Mouse (Mus musculus): Measurements from ENCODE around the gene Ptprd. TPM values are rescaled to one million over a fixed set of nuclear protein-coding genes. Genes with fewer than 3 reads are reported as not detected.

Gene Ptprd
- polyA plus RNA-seq, 1 experiment from 2014 or later, result 15.9 TPM

DNA sequence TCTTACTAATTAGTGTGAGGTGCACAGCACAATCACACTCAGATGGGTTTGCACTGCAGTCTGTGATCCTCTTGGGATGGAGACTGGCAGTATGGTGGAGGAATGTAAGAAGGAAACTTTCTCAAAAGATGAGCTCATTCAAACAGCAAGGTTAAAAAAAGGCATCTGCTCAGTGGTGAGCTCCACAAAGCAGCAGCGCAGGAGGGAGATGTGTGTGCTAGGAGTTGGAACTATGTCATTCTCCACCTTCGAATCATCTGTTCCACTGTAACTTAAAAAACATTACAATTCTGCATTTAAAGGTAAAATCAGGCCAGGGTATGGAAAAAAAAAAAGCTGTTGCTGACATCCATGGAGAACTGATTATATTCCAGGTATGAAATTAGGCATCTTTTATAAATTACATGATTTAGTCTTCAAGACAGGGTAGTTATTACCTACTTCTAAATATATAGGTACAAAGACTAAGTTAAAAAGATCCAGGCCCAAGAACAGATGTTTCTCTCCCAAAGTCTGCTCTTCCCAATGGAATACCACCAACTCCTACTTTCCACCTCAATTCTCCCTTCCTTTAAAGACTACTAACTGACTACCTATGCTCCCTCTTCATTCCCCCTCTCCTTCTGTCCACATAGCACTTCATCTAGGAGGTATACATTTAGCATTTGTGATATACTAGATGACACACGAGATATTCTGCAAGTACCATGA lies 562.0 kb downstream of the Ptprd start:
- H3K4me2 ChIP-seq, result no peak overlapping the region
- no peak overlapping the region for H3K27ac ChIP-seq
- H3K9ac ChIP-seq, result no peak overlapping the region
- 70% methylated on average over 3 of the region's 3 CpGs for WGBS
- no peaks in the 10 kb centered on the region for H3K4me1 ChIP-seq
- no peaks in the 10 kb centered on the region for H3K27me3 ChIP-seq
- H3K9me3 ChIP-seq, result no peaks in the 10 kb centered on the region
- no peak overlapping the region for H3K4me3 ChIP-seq
- ATAC-seq (ENCODE audit: borderline replicate concordance, extremely low read depth, low FRiP score, low TSS enrichment), result no peak
- no peaks in the 10 kb centered on the region for H3K36me3 ChIP-seq

DNA sequence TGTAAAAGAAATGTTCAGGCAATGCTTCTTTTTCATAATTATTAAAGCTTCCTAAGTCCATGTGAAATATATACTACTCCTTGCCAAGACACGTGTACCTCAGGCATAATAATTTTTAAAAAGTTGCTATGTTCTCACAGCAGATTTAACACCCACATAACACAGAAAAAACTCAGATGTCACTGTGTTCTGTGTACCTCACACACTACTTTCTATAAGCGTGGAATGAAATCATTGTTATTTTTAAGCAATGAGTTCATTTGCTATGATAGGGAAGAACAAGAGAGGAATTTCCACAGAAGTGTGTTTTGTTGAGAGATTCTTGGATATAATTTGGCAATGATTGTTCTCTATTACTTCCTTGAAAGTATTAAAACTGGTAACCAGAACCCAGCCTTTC lies 562.9 kb downstream of the Ptprd start:
- no peak for ATAC-seq (ENCODE audit: borderline replicate concordance, extremely low read depth, low FRiP score, low TSS enrichment)
- 80% methylated on average over 2 of the region's 2 CpGs for WGBS

DNA sequence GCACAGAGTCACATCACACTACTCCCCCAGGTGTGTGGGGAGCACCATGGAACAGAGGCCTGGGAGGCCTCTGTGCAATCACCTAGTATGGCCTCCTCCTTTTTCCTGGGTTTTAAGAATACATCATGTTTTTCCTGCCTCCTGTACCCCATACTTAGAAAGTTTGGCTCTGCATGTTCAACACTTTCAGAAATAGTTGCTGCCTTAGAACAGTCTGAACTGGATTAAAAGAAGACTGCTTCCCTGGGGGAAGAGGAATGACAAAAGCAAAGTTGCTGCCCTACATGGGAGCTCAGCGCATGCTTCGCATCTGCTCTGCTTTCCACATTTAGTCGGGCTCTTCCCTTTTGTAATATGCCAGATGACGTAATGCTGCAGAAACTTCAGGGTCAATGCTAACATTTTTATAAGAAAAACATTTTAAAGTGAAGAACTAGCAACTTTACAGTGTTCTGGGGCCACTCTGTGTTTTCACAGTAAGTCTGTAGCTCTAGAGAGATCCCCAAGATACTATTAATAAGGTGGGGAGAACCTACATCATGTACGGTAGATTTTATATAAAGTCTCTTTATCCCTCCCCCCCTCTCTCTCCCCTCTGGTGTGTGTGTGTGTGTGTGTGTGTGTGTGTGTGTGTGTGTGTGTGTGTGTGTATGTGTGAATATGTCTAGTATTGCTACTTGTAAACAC lies 564.2 kb downstream of the Ptprd start:
- Histone ChIP-seq H3K27ac (no peak overlapping the region), H3K4me1 (no peaks in the 10 kb centered on the region), H3K9ac (no peak overlapping the region), H3K4me2 (no peak overlapping the region), H3K27me3 (no peaks in the 10 kb centered on the region), H3K36me3 (no peaks in the 10 kb centered on the region), H3K4me3 (no peak overlapping the region), H3K9me3 (no peaks in the 10 kb centered on the region)
- 82% methylated on average over 5 of the region's 5 CpGs for WGBS
- no peak for ATAC-seq (ENCODE audit: borderline replicate concordance, extremely low read depth, low FRiP score, low TSS enrichment)

More for the DNA sequence above, 562.9 kb downstream of the Ptprd start:
- Histone ChIP-seq H3K9ac (no peak overlapping the region), H3K4me3 (no peak overlapping the region), H3K27me3 (no peaks in the 10 kb centered on the region), H3K27ac (no peak overlapping the region), H3K4me1 (no peaks in the 10 kb centered on the region), H3K9me3 (no peaks in the 10 kb centered on the region), H3K36me3 (no peaks in the 10 kb centered on the region), H3K4me2 (no peak overlapping the region)

DNA sequence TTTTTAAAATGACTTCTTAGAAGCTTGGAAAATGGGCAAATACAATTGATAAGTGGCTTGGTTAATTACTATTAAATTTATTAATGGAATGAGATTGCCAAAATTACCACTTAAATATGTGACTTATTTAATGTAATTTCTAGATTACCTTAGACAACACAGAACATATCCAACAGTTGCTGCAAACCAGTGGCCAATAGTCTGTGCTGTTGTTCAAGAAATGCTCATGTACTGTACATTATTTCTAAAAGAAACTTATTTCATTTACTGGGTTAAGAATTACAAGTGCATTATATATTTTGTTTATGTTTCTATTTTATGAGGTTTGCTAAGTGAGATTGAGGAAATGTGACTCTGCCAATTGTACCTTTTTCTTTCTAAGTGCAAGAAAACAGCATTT lies 567.3 kb downstream of the Ptprd start:
- Histone ChIP-seq H3K27me3 (no peaks in the 10 kb centered on the region), H3K36me3 (no peaks in the 10 kb centered on the region), H3K4me2 (no peak overlapping the region), H3K9me3 (no peaks in the 10 kb centered on the region), H3K9ac (no peak overlapping the region), H3K4me3 (no peak overlapping the region), H3K27ac (no peak overlapping the region), H3K4me1 (no peaks in the 10 kb centered on the region)
- no peak for ATAC-seq (ENCODE audit: borderline replicate concordance, extremely low read depth, low FRiP score, low TSS enrichment)

DNA sequence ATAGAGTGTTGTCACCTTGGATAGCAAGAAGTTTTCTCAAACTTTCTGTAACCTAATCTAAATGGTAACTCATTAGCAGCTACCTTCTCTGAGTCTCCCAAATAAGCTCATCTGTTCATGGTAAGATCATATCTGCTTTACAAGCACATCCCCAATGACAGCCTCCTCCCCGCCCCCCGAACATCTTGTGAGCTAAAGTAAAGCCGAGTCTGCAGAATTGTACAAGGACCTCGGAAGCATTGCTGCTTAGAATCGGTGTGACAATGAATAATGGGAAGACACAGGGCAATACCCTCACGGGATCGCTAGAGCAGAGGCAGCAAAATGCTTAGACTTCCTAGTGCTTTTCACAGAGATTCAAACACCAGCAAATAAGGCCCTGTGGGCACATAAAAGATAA lies 571.7 kb downstream of the Ptprd start:
- ATAC-seq (ENCODE audit: borderline replicate concordance, extremely low read depth, low FRiP score, low TSS enrichment), result no peak
- H3K4me2 ChIP-seq, result no peak overlapping the region

DNA sequence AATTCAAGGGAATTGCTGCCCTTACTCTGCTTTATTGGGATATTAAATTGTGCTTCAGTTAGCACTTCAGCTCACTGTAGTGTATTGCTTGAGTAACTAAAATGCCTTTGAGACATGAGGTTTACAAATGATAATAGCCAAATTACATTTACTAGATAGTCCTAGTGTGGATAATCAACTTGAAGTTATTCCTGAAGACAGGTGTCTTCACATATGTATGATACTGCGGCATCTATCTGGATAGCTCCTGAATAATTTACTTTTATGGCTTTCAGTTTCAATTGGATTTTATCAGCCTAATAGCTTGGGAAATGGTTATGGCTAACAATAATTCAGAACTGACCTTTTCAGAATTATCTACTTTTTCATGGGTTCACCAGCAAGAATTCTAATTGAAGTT lies 598.6 kb downstream of the Ptprd start:
- H3K4me2 ChIP-seq, result no peak overlapping the region
- H3K9me3 ChIP-seq, result no peaks in the 10 kb centered on the region
- no peak overlapping the region for H3K9ac ChIP-seq
- H3K36me3 ChIP-seq, result no peaks in the 10 kb centered on the region
- H3K4me3 ChIP-seq, result no peak overlapping the region
- H3K27me3 ChIP-seq, result no peaks in the 10 kb centered on the region
- H3K27ac ChIP-seq, result no peak overlapping the region
- 94% methylated on average over 1 of the region's 1 CpGs for WGBS
- no peak for ATAC-seq (ENCODE audit: borderline replicate concordance, extremely low read depth, low FRiP score, low TSS enrichment)
- H3K4me1 ChIP-seq, result no peaks in the 10 kb centered on the region

More for the DNA sequence above, 571.7 kb downstream of the Ptprd start:
- Histone ChIP-seq H3K27ac (no peak overlapping the region), H3K36me3 (no peaks in the 10 kb centered on the region), H3K9ac (no peak overlapping the region), H3K4me3 (no peak overlapping the region), H3K27me3 (no peaks in the 10 kb centered on the region), H3K9me3 (no peaks in the 10 kb centered on the region), H3K4me1 (no peaks in the 10 kb centered on the region)
- WGBS, result 54% methylated on average over 7 of the region's 7 CpGs

DNA sequence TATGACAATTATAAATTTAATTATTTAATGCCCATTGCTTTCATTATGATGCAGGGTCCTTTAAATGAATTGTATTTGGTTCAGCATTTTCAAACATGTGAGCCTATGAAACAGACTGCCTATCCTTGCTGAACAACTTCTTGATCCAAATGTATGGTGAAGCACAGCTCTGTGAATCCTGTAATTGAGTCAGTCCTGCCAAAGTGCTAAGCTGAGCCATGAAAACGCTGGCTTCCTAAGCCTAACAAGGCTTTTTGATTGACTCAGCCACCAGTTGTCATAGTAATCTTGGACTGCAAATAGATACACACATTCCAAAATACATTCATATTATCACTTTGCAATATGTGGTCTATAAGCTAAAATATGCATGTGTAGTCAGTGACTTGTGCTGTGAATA lies 625.1 kb downstream of the Ptprd start:
- ATAC-seq (ENCODE audit: borderline replicate concordance, extremely low read depth, low FRiP score, low TSS enrichment), result no peak
- Histone ChIP-seq H3K27me3 (no peaks in the 10 kb centered on the region), H3K27ac (no peak overlapping the region), H3K4me1 (no peaks in the 10 kb centered on the region), H3K9me3 (no peaks in the 10 kb centered on the region), H3K9ac (no peak overlapping the region), H3K4me2 (no peak overlapping the region), H3K4me3 (no peak overlapping the region), H3K36me3 (no peaks in the 10 kb centered on the region)
- WGBS, result 61% methylated on average over 1 of the region's 1 CpGs

DNA sequence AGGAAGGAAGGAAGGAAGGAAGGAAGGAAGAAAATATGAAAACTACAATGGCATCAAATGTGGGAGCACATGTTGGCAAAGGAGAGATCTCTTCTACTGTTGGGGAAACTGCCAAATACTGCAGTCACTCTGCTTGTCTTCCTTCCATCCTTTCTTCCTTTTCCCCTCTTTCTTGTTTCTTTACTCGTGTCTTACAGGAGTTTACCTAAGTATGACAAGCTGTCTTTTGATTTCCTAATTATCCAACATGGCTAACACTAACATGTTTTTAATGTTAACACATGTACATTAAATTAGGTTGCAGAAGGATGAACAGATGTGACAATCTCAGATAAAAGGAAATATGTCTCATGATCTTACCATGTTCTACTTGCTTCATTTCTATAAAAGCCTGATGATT lies 625.5 kb downstream of the Ptprd start:
- Histone ChIP-seq H3K4me3 (no peak overlapping the region), H3K9me3 (no peaks in the 10 kb centered on the region), H3K36me3 (no peaks in the 10 kb centered on the region), H3K4me1 (no peaks in the 10 kb centered on the region), H3K4me2 (no peak overlapping the region), H3K27ac (no peak overlapping the region), H3K27me3 (no peaks in the 10 kb centered on the region), H3K9ac (no peak overlapping the region)
- 55% methylated on average over 1 of the region's 1 CpGs for WGBS
- no peak for ATAC-seq (ENCODE audit: borderline replicate concordance, extremely low read depth, low FRiP score, low TSS enrichment)

DNA sequence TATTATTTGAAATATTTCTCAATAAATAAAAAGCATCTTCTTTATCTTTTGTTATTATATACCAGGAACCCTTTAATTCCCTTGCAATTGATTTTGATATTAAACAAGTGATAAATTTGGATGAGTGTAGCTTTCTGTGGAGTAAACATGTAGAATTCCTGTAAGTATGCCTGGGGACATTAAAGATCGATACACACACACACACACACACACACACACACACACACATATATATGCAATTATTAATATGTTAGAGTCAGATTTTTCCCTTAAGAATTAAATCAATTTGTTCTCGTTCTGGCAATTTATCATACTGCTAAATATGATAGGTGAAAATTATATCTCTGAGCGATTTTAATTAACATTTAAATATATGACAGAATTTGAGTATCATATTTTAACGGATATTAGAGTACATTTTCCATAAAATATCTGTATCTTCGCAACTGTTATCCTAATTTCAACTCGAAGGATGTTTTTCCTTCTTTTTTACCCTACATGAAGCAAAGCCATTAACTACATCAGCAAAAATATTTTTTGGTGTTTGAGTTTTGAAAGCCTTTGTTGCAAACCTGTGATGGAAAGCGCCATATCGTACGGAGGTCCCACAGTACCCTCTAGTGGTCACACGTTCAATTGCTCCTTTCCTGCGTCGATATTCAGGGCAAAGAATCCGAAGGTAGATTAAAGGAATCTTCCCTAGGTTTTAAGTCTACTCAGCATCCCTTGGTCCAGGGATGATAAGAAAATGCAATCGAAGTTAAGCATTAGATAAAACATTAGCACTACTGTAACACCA lies 653.2 kb downstream of the Ptprd start:
- Histone ChIP-seq H3K27me3 (no peaks in the 10 kb centered on the region), H3K27ac (no peak overlapping the region), H3K9me3 (no peaks in the 10 kb centered on the region), H3K9ac (no peak overlapping the region), H3K4me1 (no peaks in the 10 kb centered on the region), H3K4me3 (no peak overlapping the region), H3K4me2 (no peak overlapping the region), H3K36me3 (no peaks in the 10 kb centered on the region)
- ATAC-seq (ENCODE audit: borderline replicate concordance, extremely low read depth, low FRiP score, low TSS enrichment), result no peak
- WGBS, result 18% methylated on average over 14 of the region's 14 CpGs

DNA sequence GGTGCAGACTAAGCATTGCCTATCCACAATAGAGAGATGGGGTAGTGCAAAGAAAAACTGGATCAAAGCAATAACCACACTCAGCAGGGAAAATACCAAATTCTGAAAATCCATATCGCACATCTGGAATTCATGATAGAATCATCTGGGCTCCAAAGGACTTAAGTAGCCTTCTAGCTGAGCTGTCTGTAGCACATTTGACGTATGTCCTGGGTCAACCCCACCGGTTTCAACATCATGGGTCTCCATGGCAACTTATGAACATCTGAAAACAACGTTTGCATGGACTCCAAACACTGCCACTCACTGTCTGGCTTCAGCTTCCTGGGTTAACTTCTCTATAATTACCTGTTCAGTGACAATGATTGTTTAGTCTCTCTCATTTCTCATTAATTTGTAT lies 655.9 kb downstream of the Ptprd start:
- no peak for ATAC-seq (ENCODE audit: borderline replicate concordance, extremely low read depth, low FRiP score, low TSS enrichment)
- Histone ChIP-seq H3K9me3 (no peaks in the 10 kb centered on the region), H3K4me2 (no peak overlapping the region)

DNA sequence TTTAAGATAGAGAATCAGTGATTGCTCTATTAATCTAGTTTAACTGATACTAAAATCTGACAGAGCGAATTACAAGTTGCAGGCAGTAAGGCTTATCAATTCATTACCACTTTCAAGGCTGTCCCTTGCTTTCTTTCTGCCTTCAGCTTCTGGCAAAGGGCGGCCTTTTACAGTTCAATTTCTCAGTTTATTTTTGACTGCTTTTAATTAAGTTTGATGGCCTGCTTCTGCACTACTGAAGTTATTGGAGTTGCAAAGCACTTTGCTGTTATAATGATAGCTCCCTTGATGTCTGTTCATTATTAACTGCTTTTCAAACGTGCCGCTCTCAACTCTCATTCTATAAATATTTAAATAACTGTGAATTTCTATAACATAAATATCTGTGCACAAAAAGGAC lies 673.9 kb downstream of the Ptprd start:
- Histone ChIP-seq H3K4me1 (no peaks in the 10 kb centered on the region), H3K27ac (no peak overlapping the region), H3K27me3 (no peaks in the 10 kb centered on the region), H3K4me3 (no peak overlapping the region), H3K9me3 (no peaks in the 10 kb centered on the region), H3K9ac (no peak overlapping the region), H3K36me3 (no peaks in the 10 kb centered on the region), H3K4me2 (no peak overlapping the region)
- WGBS, result 51% methylated on average over 4 of the region's 4 CpGs
- ATAC-seq (ENCODE audit: borderline replicate concordance, extremely low read depth, low FRiP score, low TSS enrichment), result no peak

More for the DNA sequence above, 655.9 kb downstream of the Ptprd start:
- no peak overlapping the region for H3K4me3 ChIP-seq
- no peaks in the 10 kb centered on the region for H3K4me1 ChIP-seq
- 40% methylated on average over 4 of the region's 4 CpGs for WGBS
- H3K27me3 ChIP-seq, result no peaks in the 10 kb centered on the region
- H3K36me3 ChIP-seq, result no peaks in the 10 kb centered on the region
- H3K27ac ChIP-seq, result no peak overlapping the region
- H3K9ac ChIP-seq, result no peak overlapping the region

DNA sequence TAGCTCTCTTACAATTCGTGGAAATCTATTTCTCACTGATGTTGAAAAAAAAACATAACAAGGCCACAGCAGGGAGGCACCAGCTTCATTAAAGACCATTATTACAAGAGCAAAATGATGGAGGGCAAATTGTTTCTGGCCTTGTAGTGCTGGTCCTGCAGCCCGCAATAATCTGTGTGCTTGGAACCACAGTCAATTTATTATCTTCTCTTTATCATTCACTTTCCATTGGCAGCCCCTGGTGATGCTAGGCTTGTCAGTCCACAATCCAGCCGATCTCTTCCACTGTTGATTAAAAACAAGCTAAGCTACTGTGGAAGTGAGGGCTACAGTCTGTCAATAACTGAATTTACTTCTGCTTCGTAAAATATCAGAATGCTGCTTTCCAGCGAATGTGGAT lies 674.4 kb downstream of the Ptprd start:
- Histone ChIP-seq H3K9ac (no peak overlapping the region), H3K4me1 (no peaks in the 10 kb centered on the region), H3K27ac (no peak overlapping the region), H3K4me3 (no peak overlapping the region), H3K4me2 (no peak overlapping the region), H3K9me3 (no peaks in the 10 kb centered on the region), H3K27me3 (no peaks in the 10 kb centered on the region), H3K36me3 (no peaks in the 10 kb centered on the region)
- 60% methylated on average over 5 of the region's 5 CpGs for WGBS
- ATAC-seq (ENCODE audit: borderline replicate concordance, extremely low read depth, low FRiP score, low TSS enrichment), result no peak
